Mouse (Mus musculus) gonadal fat pad, adult 2 months (tissue): Measurements from ENCODE around the gene Eif4g1. TPM values are rescaled to one million over a fixed set of nuclear protein-coding genes. Genes with fewer than 3 reads are reported as not detected.

Experiments
- DNase-seq: peaks from one replicate; pipeline ENCODE4 v3.0.0-alpha.2; 2012; ENCODE audit warnings: low read depth
- polyA plus RNA-seq: library from polyadenylated mRNA; depleted of rRNA; stranded (reverse); fragments of >200 nt; gene quantifications from 2 replicates; pipeline ENCODE4 v1.2.3, GENCODE M21; 2012

Eif4g1 gene
- polyA plus RNA-seq, 1 experiment: 402 TPM

DNA sequence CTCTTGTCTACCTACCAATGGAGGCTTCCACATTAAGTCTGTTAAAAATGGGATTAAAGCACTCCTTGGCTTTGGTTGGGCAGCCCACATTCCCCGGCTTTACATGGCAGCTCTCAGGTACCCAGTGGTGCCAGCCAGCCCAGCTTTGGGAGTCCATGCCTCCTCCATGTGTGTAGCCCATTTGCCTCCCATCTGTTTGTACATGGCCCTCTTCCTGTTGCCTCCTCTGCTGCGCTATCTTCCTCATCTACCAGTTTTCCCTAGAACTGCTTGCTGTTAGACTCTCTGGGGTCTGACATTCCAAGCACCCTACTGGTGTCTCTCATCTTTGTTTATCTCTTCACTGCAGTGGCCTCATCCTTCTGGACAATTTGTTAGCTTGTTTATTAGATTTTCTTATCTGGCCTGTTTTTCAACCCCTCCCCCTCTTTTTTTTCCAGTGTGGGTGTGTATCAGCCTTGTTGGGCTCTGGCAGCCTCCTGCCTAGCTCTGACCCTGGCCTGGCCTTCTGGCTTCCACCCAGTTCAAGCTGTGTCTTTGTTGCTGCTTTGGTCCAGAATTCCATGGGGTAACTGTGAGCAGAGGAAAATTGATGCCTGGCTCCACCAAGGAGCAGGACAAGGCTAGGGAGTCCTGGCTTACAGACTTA lies 38.4 kb downstream of the Eif4g1 start:
- DNase-seq: no peak

DNA sequence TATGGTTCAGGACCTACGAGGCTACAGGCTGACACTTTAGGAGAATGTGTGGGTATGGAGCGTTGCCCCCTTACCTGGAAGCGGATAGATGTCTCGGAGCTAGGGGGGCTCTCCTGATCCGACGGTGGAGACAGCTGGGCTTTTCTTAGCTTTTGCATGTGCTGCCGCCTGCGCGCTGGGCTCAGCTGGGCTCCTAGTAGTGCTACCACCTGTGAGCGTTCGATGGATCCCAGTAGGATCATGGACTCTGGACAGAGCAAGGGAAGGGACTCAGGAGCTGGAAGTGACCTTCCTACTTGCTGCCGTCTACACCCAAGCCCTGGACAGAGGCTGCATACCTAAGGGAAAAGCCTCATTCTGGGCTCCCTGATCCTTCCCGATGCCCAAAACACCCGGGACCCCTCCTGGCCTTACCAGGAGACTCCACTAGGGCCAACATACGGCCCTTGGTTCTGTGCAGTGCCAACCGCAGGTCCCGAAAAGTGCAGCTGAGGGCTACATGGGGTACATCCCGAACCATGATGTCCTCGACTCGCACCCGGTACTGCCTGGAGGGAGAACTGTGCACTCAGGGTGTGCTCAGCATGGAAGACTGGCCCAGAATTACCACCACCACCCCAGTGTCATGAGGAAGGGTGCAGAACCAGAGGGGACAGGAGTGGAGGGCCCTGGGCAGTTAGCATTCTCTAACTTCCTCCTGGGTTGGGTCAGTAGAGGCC lies 40.3 kb downstream of the Eif4g1 start:
- DNase-seq: no peak

DNA sequence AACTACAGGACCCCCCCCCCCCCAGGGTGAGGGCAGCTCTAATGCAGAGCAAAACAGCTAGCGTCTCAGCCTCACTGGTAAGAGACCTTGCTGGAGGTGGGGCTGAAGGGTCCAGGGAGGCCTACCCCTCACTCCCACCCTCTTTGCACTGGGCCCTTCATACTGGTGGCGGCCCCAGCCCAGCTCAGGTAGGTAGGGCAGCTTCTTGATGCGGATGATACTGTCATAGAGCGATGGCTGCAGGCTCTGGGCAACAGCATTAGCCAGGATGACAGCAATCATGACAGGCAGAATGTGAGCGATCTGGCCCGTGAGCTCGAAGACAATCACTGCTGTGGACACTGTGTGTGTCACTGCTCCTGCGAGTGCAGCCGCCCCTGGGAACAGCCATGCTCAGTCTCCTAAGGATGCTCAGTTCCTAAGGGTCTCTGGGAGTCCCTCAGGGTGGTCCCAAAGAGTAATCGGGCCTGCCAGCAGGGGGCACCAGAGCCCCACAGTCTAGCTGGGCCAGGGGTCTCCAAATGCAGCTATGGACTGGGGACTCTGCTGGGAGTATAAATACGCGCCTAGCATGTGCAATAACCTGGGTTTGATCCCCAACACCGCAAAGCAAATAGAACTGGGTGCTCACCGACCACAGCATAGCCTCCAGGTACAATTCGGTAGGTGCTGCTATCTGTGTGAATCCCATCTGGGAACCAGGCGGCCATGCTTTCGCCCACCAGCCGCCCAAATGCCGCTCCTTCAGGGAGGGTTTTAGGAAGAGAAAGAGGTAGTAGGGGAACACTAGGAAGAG lies 41.0 kb downstream of the Eif4g1 start:
- DNase-seq: no peak

DNA sequence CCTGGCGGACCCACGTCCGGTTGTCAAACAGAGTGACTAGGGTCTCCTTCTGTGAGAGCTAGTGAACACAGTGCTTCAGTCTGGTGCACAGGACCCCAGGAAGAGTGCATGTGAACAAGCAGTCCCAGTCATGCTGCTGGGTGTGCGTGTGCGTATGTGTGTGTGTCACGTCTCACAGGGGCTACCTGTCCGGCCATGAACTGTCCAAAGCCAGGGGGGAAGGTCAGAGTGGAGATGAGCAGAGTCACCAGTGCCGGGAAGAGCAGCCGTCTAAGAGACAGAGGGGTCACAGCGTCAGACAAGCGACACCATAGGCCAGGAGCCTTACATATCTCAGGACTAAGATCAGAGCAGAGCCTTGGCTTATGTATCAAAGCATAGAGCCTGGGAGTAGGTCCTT lies 42.3 kb downstream of the Eif4g1 start:
- DNase-seq: no peak

DNA sequence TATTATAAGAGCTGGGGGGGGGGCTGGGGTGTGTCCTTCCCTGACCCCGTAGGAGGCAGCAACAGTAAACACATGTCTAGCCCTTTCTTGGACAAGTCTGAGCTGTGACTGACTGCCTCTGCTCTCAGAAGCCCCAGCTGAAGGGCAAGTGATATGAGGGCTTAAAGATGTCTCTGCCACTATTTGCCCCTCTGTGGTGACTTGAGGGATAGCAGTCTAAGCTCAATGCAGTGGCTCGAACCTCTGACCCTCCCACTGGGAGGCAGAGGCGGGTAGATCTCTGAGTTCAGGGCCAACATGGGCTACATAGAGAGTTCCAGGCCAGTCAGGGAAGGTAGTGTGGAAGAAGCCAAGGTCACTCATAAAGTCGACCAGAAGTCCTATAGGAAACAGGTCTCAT lies 42.7 kb downstream of the Eif4g1 start:
- DNase-seq: no peak

DNA sequence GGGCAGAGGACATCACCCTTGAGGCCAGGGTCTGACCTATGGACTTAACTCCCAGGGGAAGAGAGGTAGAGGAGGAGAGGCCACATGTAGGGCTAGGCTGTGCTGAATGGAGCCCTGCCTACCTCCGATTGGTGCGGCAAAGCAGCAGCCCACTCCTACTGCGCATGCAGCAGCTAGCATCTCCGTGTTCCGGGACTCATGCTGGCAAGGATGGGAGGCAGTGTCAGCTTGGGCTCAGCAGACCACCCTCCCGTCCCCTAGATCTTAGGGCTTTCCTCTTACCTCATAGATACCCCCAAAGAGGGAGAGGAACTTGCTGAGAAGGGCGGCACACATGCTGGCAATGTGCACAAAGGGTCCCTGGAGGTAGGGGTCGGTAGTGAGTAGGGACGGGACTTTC lies 44.1 kb downstream of the Eif4g1 start:
- DNase-seq: no peak

DNA sequence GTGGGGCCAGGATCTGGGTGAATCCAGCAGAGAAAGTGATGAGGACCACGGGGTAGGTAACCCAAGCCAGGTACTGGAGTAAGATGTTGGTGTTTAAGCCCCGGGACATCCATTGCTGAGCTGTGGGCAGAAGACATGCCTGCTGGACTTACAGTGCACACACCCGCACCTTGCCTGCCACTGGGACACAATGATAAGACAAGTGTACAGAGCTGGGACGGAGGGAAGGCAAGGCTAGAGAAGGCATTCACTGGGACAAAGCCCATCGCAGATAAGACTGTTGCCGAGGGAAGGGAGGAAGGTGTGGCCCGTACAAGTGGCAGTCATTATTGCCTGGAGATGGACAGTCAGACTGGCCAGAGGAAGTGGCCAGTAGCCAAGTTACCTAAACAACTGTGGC lies 44.8 kb downstream of the Eif4g1 start:
- no peak for DNase-seq

DNA sequence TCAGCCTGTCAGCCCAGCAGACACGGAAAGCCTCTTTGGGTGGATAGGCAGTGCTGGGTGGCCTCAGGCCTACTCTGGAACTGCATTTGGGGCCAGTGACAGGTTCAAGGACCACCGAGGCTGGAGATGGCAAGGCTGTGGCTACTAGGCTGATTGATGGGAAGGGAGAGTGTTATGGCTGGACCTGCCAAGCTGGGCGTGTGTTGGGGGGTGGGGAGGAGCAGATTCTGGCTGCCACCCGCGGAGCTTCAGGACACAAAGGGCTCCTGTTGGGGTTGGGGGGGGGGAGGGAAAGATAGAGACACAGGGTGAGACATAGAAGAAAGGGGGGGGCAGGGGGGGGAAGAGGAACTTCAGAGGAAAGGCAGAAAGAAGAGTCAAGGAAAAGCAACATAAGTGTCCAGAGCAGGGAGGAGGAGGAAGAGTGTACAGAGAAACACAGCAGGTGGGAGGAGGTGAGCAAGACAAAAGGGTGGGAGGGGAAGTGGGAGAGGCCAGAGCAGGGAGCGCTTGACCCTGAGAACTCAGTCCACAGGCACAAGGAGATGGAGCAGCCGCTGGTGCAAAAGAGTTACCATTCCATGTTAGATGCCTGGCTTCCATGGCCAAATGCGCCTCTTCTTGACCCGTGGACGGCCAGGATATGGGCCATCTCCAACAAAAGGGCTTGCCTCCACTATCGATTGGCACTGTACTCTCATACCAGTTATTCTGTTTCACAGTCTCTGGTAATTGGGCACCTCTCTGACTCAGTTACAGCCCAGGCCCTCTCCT lies 46.4 kb downstream of the Eif4g1 start:
- DNase-seq: no peak

DNA sequence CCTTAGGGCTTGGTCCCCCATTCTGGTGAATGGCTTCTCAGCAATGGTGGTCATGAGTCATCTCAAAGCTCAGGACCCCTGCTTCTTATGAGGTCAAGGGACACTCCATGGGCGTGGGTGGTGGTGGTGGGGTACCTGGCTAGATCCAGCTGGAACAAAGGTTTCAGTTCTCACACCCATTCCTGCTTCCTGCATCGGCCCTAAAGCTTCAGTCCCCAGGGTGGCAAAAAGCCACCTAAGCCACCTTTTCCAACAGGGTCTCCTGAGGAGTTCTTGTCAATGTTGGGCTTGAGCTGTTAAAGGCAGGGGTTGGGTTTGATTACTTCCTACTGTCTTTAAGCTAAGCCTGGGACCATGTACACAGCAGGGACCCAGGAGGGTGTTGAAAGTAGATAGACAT lies 47.0 kb downstream of the Eif4g1 start:
- no peak for DNase-seq

DNA sequence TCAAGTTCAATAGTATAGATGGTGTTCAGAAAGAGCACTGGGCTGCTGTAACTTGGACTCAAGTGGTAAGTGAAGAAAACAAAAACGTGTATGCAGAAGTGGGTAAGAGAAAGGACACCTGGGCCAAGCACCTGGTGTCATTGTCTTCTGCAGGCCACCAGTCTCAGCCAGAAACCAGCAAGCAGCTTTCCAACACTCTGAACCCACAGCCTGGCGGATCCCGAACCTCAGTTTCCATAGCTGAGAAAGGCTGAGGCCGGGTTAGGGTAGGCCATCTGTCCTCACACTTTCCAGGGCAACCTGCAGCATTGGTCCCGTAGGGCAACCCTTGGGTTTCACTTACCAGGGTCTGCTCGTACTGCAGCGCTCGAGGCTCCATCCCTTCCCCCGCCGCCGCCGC lies 47.5 kb downstream of the Eif4g1 start:
- DNase-seq: no peak

DNA sequence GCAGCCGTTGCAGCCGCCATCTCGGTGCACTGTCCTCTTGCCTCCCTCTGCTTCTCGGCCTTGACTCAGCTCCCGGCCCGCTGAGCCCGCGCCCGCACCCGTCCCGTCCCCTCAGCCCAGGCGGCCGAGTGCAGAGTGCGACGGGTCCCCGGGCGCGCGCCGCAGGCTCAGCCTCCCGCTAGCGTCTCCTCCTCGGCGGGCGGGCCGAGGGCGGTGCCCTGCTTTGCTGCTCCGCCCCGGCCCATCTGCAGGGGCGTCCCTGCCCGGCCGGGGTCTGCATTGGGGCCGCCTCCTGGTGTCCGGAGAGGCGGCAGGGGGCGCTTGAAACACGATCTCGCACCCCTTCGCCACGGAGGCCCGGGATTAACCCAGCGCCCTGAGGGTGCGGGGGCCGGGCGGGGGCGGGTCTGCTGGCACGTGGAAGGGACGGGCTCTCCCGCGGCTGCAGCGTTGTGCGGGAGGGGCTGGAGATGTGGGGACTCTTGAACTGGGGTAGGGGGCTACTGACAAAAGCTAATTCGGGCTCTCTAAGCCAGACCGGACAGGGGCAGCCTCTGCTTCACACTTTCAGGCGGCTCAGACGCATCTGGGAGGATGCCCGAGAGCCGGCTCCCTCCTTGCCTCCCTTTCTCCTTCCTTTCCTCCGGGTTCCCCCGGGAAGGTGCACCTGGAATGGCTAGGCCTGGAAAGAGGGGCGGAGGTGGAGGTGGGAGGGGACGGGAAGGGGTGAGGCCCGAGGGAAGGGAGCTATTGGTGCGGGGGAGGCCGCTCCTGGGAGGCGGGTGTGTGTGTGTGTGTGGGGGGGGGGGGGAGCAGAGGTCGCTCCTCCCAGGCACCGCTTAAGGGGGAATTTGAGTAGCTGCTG lies 48.1 kb downstream of the Eif4g1 start:
- no peak for DNase-seq

DNA sequence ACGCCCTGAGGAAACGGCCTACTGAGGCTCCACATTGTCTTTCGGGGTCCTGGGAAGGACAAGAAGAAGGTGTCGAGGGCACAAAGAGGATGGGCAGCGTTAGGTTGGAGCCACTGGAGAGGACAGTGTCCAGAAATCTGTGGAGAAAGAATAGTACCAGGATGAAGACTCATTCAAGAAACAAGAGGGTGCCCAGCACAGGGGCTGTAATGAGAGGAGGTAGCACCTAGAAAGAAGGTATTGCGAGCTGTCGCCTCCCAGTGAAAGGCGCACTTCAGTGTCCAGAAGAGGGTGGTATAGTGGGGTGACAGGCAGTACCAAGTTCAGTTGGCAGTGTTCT lies 48.7 kb downstream of the Eif4g1 start:
- no peak for DNase-seq

DNA sequence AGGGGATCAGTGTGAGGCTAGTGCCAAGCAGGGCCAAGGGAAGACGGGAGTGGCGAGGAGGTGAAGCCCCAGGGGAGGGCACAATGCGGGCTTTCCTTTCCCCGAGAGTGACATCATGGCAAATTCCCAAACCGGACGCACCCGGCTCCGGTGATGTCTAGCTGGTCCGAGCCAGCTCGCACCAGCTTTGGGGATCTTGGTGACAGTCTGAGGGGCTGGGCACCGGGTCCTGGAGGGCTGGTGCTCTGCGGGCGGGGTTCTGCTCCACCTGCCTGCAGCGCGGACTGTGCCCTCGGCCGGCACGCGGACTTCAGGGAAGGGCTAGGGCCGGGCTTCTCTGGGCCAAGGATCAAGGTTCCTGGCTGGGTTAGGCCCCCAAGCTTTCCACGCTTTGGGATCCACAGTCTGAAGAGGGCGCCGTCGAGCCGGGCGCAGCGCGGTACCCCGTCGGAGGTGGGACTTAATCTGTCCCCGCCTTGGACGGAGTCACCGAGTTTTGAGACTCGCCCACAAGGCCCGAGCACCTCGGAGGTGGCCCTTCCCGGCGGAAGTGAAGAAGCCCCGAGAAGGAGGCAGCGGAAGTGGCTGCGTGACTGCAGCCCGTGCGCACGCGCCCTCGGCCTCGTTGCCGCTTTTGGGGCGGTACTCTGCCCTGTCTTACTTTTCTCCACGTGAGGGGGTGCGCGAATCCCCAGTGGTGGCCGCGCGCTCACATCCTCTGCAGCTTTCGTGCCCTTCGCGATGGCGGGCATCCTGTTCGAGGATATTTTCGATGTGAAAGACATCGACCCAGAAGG lies 49.3 kb downstream of the Eif4g1 start, which contains the start of the genes Polr2h and Clcn2:
Gene Polr2h, plus strand, starts transcription at position 485 of the 797 bp plus-strand sequence.
Gene Clcn2, minus strand, starts transcription at position 566 of the 797 bp plus-strand sequence.
- DNase-seq: peak; percentile 80

DNA sequence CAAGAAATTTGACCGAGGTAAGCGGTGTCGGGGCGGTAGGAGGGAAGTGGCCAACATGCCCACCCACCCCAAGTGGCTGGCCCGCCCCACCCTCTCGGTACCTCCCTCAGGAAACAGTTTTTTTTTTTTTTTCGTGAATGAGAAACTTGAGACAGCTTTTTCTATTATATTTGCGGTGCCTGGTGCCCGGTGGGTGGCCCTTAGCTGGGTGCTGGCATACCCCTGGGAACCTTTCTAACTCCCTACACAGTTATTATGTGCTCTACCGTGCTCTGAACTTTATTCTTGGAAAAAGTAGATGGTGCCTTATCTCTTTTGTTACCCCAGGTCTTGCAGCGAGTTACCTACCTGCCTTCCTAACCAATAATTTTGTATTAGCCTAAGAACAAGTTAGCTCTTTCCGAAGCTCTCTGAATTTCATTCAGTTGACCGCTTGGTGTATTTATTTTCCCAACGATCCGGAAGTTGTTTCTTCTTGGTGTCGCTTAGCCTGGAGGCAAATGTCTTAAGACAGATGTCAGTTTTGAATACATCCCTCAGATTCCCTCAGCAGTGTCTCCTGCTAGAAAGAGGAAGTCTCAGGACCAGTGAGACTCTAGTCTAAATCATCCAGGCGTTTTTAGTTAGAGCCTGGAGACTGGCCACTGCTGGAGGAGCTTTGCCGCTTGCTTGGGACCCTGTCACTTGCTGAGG lies 50.0 kb downstream of the Eif4g1 start:
- DNase-seq: no peak

DNA sequence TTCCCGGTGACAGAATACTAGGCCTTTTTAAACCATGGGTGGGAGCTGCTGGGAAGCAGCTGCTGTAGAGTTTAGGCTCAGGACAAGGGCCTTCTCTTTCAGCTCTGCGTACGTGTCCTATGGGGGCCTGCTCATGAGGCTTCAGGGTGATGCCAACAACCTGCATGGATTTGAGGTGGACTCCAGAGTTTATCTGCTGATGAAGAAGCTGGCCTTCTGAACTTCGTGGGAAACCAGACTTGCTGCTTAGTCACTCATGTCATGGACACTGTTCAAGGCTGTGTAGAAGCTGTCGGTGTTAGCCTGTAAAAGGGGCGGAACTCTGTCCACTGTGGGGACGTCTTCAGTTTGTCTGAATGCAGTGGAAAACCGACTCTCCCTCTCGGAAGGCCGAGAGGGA lies 53.7 kb downstream of the Eif4g1 start:
- no peak for DNase-seq

DNA sequence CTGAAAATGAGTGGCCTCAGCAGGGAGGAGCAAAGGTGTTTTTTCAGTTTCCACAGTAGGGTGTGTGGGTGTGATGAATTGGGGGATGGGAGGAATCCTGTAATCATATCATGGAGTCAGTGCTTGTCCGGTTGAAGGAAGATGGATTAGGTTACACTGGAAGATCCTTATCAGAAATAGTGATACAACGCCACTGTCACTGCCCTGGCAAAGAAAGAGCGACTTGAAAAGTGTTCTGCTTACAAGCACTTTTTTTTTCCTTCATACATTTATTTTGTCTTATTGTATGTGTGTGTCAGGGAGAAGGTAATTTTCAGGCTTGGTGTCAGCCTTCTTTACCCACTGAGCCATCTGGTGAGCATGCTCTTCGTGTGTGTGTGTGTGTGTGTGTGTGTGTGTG lies 54.6 kb downstream of the Eif4g1 start:
- no peak for DNase-seq

DNA sequence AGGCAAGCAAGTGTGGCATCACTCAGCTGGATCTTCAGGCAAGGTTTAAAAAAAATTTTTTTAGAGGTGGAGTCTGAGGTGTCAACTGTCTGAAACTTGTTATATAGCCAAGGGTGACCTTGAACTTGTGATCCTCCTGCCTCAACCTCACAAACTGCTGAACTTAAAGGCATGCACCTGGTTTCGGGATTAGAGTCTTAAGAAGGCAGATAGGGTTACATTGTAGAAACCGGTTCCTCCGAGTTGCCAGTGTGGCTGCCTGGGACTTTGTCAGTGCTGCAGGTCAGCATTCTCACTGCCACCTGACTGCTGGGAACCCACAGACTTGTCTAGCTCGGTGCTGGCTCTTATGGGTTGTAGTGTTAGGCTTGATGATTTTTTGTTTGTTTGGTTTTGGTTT lies 55.1 kb downstream of the Eif4g1 start:
- DNase-seq: no peak

DNA sequence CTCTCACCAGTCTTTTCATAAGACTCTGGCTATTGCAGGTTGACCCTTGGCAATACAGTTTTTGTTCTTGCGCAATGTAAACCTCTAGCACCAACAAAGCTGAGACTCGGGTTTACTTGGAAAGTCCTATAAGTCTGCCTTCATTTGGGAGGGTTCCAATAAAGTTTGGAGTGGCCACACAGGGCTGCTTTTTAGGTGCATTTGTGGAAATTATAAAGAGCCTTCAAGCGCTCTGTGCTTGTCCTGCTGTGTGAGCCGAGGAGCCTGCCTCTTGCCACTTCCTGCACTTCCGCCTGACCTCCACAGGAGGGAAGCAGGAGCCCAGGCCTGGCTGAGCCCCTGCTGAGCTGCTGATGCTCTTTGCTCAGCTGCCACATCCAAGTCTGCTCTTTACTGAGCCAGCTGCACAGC lies 56.2 kb downstream of the Eif4g1 start:
- no peak for DNase-seq

DNA sequence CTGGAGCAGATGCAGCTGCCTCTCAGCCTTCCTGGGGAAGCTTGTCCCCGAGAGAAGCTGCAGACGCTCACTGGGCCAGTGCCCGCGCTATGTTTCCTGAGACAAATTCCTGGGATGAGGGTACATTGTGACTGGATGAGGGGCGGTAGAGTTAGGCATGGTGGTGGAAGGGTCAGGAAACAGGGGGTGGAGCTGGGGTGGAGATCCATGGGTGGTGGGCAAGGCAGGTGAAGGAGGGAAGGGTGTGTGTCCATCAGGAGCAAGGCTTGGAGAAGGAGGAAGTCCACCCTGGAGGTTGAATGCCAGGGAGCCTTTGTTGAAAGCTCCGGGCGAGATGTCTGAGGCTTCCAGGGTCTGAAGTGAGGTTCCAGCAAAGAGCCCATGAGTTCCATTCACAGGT lies 57.2 kb downstream of the Eif4g1 start:
- no peak for DNase-seq

DNA sequence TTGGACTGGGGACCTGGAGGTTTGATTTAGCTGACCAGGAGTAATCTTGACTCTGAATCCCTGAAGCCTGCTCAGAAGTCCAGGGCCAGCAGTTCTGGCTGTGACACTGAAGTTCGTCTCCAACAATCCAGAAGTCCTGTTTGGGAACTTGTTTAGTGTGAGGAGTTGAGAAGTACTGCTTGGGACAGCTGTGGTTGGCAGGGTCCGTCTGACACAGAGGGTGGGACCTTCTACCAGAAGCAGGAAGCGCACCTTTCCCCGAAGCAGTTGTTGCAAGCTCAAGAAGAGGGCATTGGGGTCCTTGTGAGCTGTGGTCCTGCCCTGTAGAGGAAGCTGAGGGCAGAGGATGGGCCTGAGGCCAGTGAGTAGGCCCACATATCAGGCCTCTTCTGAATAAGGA lies 57.6 kb downstream of the Eif4g1 start:
- no peak for DNase-seq
